Comparison of ENCODE assay signal across 15 mouse cellular contexts in genomic region chr6:146530363-146530762, GRCm38 (mm10). TPM values are rescaled to one million over a fixed set of nuclear protein-coding genes. Genes with fewer than 3 reads are reported as not detected.
A peak's percentile ranks its signal among the peaks of the same experiment; 100 is the strongest.
DNase-seq lines count a peak whose midpoint lies in the region; ATAC-seq and TF ChIP-seq lines count a peak whose summit lies in the region.
"Had no signal": no experiment of that assay in that cellular context is flagged by ENCODE, and none has a peak within 500 bp of the region (broad histone marks: within the 10 kb centered on the region; RNA-seq: fewer than 3 reads in every experiment).

No protein-coding gene starts in this region.

- intact Hi-C loops in left cerebral cortex, postnatal 4 days (cut with DNase I), result no loop called here

- TF ChIP-seq EP300 in heart, postnatal 0 days (IDR thresholded peaks at IDR 0.05; ENCODE audit: low read depth), result no peak
- no peak for TF ChIP-seq EP300 in liver, postnatal 0 days (IDR thresholded peaks at IDR 0.05; ENCODE audit: low read depth)

- 0 out of 2 replicates have a peak overlapping the region, but pooled peaks have one; percentile 2 for H3K27ac ChIP-seq in embryonic facial prominence, embryonic 12.5 days
- no peak overlapping the region for H3K27ac ChIP-seq in embryonic facial prominence, embryonic 10.5 days (replicated peaks)
- H3K27ac ChIP-seq in heart, postnatal 0 days (ENCODE audit: low read depth), result peak overlapping the region; percentile 73
- H3K27ac ChIP-seq in lung, embryonic 15.5 days, result 0 out of 2 replicates have a peak overlapping the region, but pooled peaks have one; percentile 2
- no peak overlapping the region for H3K27ac ChIP-seq in liver, postnatal 0 days (ENCODE audit: low read depth)
- H3K27ac ChIP-seq: forebrain, embryonic 13.5 days; hindbrain, embryonic 15.5 days; liver, embryonic 13.5 days had no signal

- H3K36me3 ChIP-seq in embryonic facial prominence, embryonic 12.5 days, result no peaks in the 10 kb centered on the region
- H3K36me3 ChIP-seq in embryonic facial prominence, embryonic 10.5 days (replicated peaks), result no peaks in the 10 kb centered on the region
- no peaks in the 10 kb centered on the region for H3K36me3 ChIP-seq in heart, postnatal 0 days (replicated peaks; ENCODE audit: control insufficient read depth, insufficient read depth, low read length)
- H3K36me3 ChIP-seq in lung, embryonic 15.5 days, result no peaks in the 10 kb centered on the region
- H3K36me3 ChIP-seq in liver, postnatal 0 days (replicated peaks; ENCODE audit: insufficient read depth, low read length), result no peaks in the 10 kb centered on the region
- H3K36me3 ChIP-seq: hindbrain, embryonic 15.5 days; liver, embryonic 13.5 days had no signal

- no peaks in the 10 kb centered on the region for H3K4me1 ChIP-seq in embryonic facial prominence, embryonic 12.5 days
- H3K4me1 ChIP-seq in embryonic facial prominence, embryonic 10.5 days, result peaks cover 15% of the 10 kb centered on the region
- H3K4me1 ChIP-seq in heart, postnatal 0 days (ENCODE audit: control insufficient read depth, insufficient read depth), result no peaks in the 10 kb centered on the region
- H3K4me1 ChIP-seq in lung, embryonic 15.5 days, result peaks cover 5% of the 10 kb centered on the region
- H3K4me1 ChIP-seq in liver, postnatal 0 days (ENCODE audit: insufficient read depth), result peaks cover 5% of the 10 kb centered on the region
- H3K4me1 ChIP-seq: forebrain, embryonic 13.5 days; hindbrain, embryonic 15.5 days; liver, embryonic 13.5 days had no signal

- no peak for TF ChIP-seq CTCF in heart, postnatal 0 days (IDR thresholded peaks at IDR 0.05; ENCODE audit: low read depth)
- TF ChIP-seq CTCF in liver, postnatal 0 days (IDR thresholded peaks at IDR 0.05; ENCODE audit: low read depth), result no peak

- DNase-seq in embryonic facial prominence, embryonic 10.5 days (ENCODE audit: low spot score), result no peak
- DNase-seq in heart, postnatal 0 days (ENCODE audit: low spot score), result no peak
- DNase-seq in heart, adult 11 months, result no peak
- no peak for DNase-seq in lung, postnatal 36 days
- no peak for DNase-seq in liver, postnatal 0 days
- no peak for DNase-seq in left cerebral cortex, postnatal 4 days
- DNase-seq: adrenal gland, postnatal 10 days; cerebellum, adult 8-10 months; gastrocnemius, postnatal 36 days; liver, embryonic 13.5 days; right cerebral cortex, postnatal 4 days had no signal

- no peak overlapping the region for H3K4me3 ChIP-seq in embryonic facial prominence, embryonic 12.5 days
- no peak overlapping the region for H3K4me3 ChIP-seq in embryonic facial prominence, embryonic 10.5 days
- no peak overlapping the region for H3K4me3 ChIP-seq in heart, postnatal 0 days (ENCODE audit: low read depth, low read length)
- H3K4me3 ChIP-seq in lung, embryonic 15.5 days, result no peak overlapping the region
- H3K4me3 ChIP-seq in liver, postnatal 0 days (ENCODE audit: low read depth, low read length), result no peak overlapping the region
- H3K4me3 ChIP-seq: forebrain, embryonic 13.5 days; hindbrain, embryonic 15.5 days; liver, embryonic 13.5 days had no signal

- WGBS in embryonic facial prominence, embryonic 12.5 days, result 52% methylated on average over 7 of the region's 7 CpGs
- WGBS in embryonic facial prominence, embryonic 10.5 days, result 67% methylated on average over 7 of the region's 7 CpGs
- 65% methylated on average over 7 of the region's 7 CpGs for WGBS in heart, postnatal 0 days
- 38% methylated on average over 7 of the region's 7 CpGs for whole genome bisulfite sequencing in lung, embryonic 15.5 days
- 49% methylated on average over 7 of the region's 7 CpGs for WGBS in liver, postnatal 0 days (ENCODE audit: insufficient replicate concordance)

- ATAC-seq in embryonic facial prominence, embryonic 12.5 days (ENCODE audit: insufficient number of reproducible peaks, insufficient read depth, low FRiP score, low TSS enrichment), result no peak
- peak; percentile 3; the same call in 1 of the 2 replicates for ATAC-seq in heart, postnatal 0 days (ENCODE audit: insufficient read depth, low read depth)
- ATAC-seq in lung, embryonic 15.5 days (ENCODE audit: borderline replicate concordance, extremely low read depth, low FRiP score, low TSS enrichment), result peak; percentile 74
- ATAC-seq in liver, postnatal 0 days, result peak; percentile 40
- ATAC-seq: forebrain, embryonic 13.5 days had no signal

- H3K9ac ChIP-seq in embryonic facial prominence, embryonic 12.5 days, result no peak overlapping the region
- no peak overlapping the region for H3K9ac ChIP-seq in heart, postnatal 0 days (replicated peaks; ENCODE audit: low read depth, low read length)
- H3K9ac ChIP-seq in lung, embryonic 15.5 days, result no peak overlapping the region
- H3K9ac ChIP-seq in liver, postnatal 0 days (replicated peaks), result no peak overlapping the region
- H3K9ac ChIP-seq: forebrain, embryonic 13.5 days; hindbrain, embryonic 15.5 days; liver, embryonic 13.5 days had no signal

- H3K27me3 ChIP-seq in embryonic facial prominence, embryonic 12.5 days, result no peaks in the 10 kb centered on the region
- H3K27me3 ChIP-seq in embryonic facial prominence, embryonic 10.5 days (replicated peaks; ENCODE audit: low read depth, poor library complexity, severe bottlenecking), result no peaks in the 10 kb centered on the region
- H3K27me3 ChIP-seq in heart, postnatal 0 days (ENCODE audit: control insufficient read depth, insufficient read depth, low read length), result no peaks in the 10 kb centered on the region
- no peaks in the 10 kb centered on the region for H3K27me3 ChIP-seq in lung, embryonic 15.5 days
- no peaks in the 10 kb centered on the region for H3K27me3 ChIP-seq in liver, postnatal 0 days (ENCODE audit: insufficient read depth, low read length)
- H3K27me3 ChIP-seq: forebrain, embryonic 13.5 days; hindbrain, embryonic 15.5 days; liver, embryonic 13.5 days had no signal

- H3K4me2 ChIP-seq in embryonic facial prominence, embryonic 12.5 days (replicated peaks), result no peak overlapping the region
- no peak overlapping the region for H3K4me2 ChIP-seq in heart, postnatal 0 days (ENCODE audit: low read depth, low read length)
- H3K4me2 ChIP-seq in lung, embryonic 15.5 days, result no peak overlapping the region
- no peak overlapping the region for H3K4me2 ChIP-seq in liver, postnatal 0 days (ENCODE audit: low read depth, low read length)
- H3K4me2 ChIP-seq: forebrain, embryonic 13.5 days; hindbrain, embryonic 15.5 days; liver, embryonic 13.5 days had no signal

- H3K9me3 ChIP-seq in embryonic facial prominence, embryonic 12.5 days, result no peaks in the 10 kb centered on the region
- no peaks in the 10 kb centered on the region for H3K9me3 ChIP-seq in embryonic facial prominence, embryonic 10.5 days
- H3K9me3 ChIP-seq in heart, postnatal 0 days (replicated peaks; ENCODE audit: control insufficient read depth, low read length), result no peaks in the 10 kb centered on the region
- no peaks in the 10 kb centered on the region for H3K9me3 ChIP-seq in lung, embryonic 15.5 days
- no peaks in the 10 kb centered on the region for H3K9me3 ChIP-seq in liver, postnatal 0 days (ENCODE audit: low read length)
- H3K9me3 ChIP-seq: forebrain, embryonic 13.5 days; hindbrain, embryonic 15.5 days; liver, embryonic 13.5 days had no signal

RNA-seq across cellular contexts. Expression of gene Itpr2, which starts 28.3 kb away (rescaled TPM):
- polyA plus RNA-seq in embryonic facial prominence, embryonic 12.5 days (2016; fragmentation: Nextera tagmentation; extraction: Ambion mirVana), result 5.9 and 8.4 TPM in 2 replicates
- 4.5 and 5.2 TPM in 2 replicates for polyA plus RNA-seq in embryonic facial prominence, embryonic 10.5 days (2016; fragmentation: Nextera tagmentation; extraction: Ambion mirVana)
- total RNA-seq in heart, postnatal 0 days (2014; rRNA removed; ENCODE audit: low replicate concordance), result 51.4 and 59.5 TPM in 2 replicates
- polyA plus RNA-seq in heart, postnatal 0 days (2015; fragmentation: Nextera tagmentation; extraction: Ambion mirVana), result 24.2 and 26.5 TPM in 2 replicates
- polyA plus RNA-seq in lung, embryonic 15.5 days (2015; fragmentation: Nextera tagmentation; extraction: Ambion mirVana), result 15.3 and 18.8 TPM in 2 replicates
- polyA plus RNA-seq in liver, postnatal 0 days (2015; fragmentation: Nextera tagmentation; extraction: Ambion mirVana), result 13.8 and 15.2 TPM in 2 replicates
- 10 to 100 TPM; 11.3 to 12.9 TPM for total RNA-seq in left cerebral cortex, postnatal 4 days (2021)

RNA-seq across cellular contexts. Expression of gene Fgfr1op2, which starts 46.6 kb away (rescaled TPM):
- polyA plus RNA-seq in embryonic facial prominence, embryonic 12.5 days (2016; fragmentation: Nextera tagmentation; extraction: Ambion mirVana), result 85.3 and 87.8 TPM in 2 replicates
- 80.9 and 86.5 TPM in 2 replicates for polyA plus RNA-seq in embryonic facial prominence, embryonic 10.5 days (2016; fragmentation: Nextera tagmentation; extraction: Ambion mirVana)
- total RNA-seq in heart, postnatal 0 days (2014; rRNA removed; ENCODE audit: low replicate concordance), result 61.4 and 81.9 TPM in 2 replicates
- polyA plus RNA-seq in heart, postnatal 0 days (2015; fragmentation: Nextera tagmentation; extraction: Ambion mirVana), result 81.3 and 87.8 TPM in 2 replicates
- 98.1 and 101 TPM in 2 replicates for polyA plus RNA-seq in lung, embryonic 15.5 days (2015; fragmentation: Nextera tagmentation; extraction: Ambion mirVana)
- 69.7 and 71.6 TPM in 2 replicates for polyA plus RNA-seq in liver, postnatal 0 days (2015; fragmentation: Nextera tagmentation; extraction: Ambion mirVana)
- 10 to 100 TPM; 29.3 to 29.8 TPM for total RNA-seq in left cerebral cortex, postnatal 4 days (2021)

RNA-seq across cellular contexts. Expression of gene Ints13, which starts 47.3 kb away (rescaled TPM):
- 75.6 and 80.9 TPM in 2 replicates for polyA plus RNA-seq in embryonic facial prominence, embryonic 12.5 days (2016; fragmentation: Nextera tagmentation; extraction: Ambion mirVana)
- polyA plus RNA-seq in embryonic facial prominence, embryonic 10.5 days (2016; fragmentation: Nextera tagmentation; extraction: Ambion mirVana), result 89.0 and 91.5 TPM in 2 replicates
- 23.1 and 24.4 TPM in 2 replicates for total RNA-seq in heart, postnatal 0 days (2014; rRNA removed; ENCODE audit: low replicate concordance)
- 28.8 and 29.3 TPM in 2 replicates for polyA plus RNA-seq in heart, postnatal 0 days (2015; fragmentation: Nextera tagmentation; extraction: Ambion mirVana)
- polyA plus RNA-seq in lung, embryonic 15.5 days (2015; fragmentation: Nextera tagmentation; extraction: Ambion mirVana), result 66.1 and 77.9 TPM in 2 replicates
- polyA plus RNA-seq in liver, postnatal 0 days (2015; fragmentation: Nextera tagmentation; extraction: Ambion mirVana), result 14.5 and 17.6 TPM in 2 replicates
- total RNA-seq in left cerebral cortex, postnatal 4 days (2021), result 10 to 100 TPM; 34.5 to 37.3 TPM

Comparison
In these comparisons a context has a peak if more than half of its experiments do, and no peak if none do; other contexts are left out.
1. H3K27ac ChIP-seq: peak in embryonic facial prominence, embryonic 12.5 days (single experiment), heart, postnatal 0 days (single experiment) and lung, embryonic 15.5 days (single experiment); none in embryonic facial prominence, embryonic 10.5 days (single experiment) and liver, postnatal 0 days (single experiment).